Mouse (Mus musculus): ENCODE measurements at regions not wholly inside any gene's neighbourhood (a gene's known extent, or its start where the extent isn't known, plus 50 kb on each side); places are given as distances from the start of the nearest gene placed in this dataset.

- Histone ChIP-seq H3K4me1 (ENCODE audit: control insufficient read depth in 1 of 2, insufficient read depth in 2 of 2) (no peaks in the 10 kb centered on the region), H3K4me2 (ENCODE audit: insufficient read depth, low read depth, poor library complexity, severe bottlenecking) (no peak overlapping the region), H3K9ac (ENCODE audit: insufficient read depth, low read depth) (no peak overlapping the region), H3K27ac (ENCODE audit: insufficient read depth, low read depth) (no peak overlapping the region), H3K27me3 (replicated peaks) (no peaks in the 10 kb centered on the region), H3K79me2 (replicated peaks; ENCODE audit: control insufficient read depth, extremely low read depth, insufficient read depth, poor library complexity, severe bottlenecking) (no peaks in the 10 kb centered on the region), H3K4me3 (replicated peaks in 1 of 3; ENCODE audit: low read depth in 2 of 3, low read length in 2 of 3, poor library complexity in 1 of 3) (no peak overlapping the region), H3K9me3 (replicated peaks; ENCODE audit: low read length) (peaks cover 92% of the 10 kb centered on the region), H3K36me3 (replicated peaks in 1 of 2; ENCODE audit: control insufficient read depth in 1 of 2, insufficient read depth in 1 of 2, low read length in 1 of 2) (no peaks in the 10 kb centered on the region)
- in situ Hi-C loops (cut with MboI; ENCODE audit: low pct_ligation_motif_present, low pct_unique_long_range_greater_than_20kb, low sequenced_read_pairs), result no loop called here
- DNase-seq (ENCODE audit: extremely low read depth), result no peak
- dilution Hi-C loops (cut with MboI; ENCODE audit: extremely low pct_ligation_motif_present, extremely low pct_unique_long_range_greater_than_20kb, low sequenced_read_pairs), result no loop called here
- TF ChIP-seq MEF2A (IDR thresholded peaks at IDR 0.05; ENCODE audit: borderline replicate concordance, low read depth, low read length) (no peak), JUND (conservative IDR thresholded peaks at IDR 0.05; ENCODE audit: low read depth, low read length) (no peak), E2F4 (IDR thresholded peaks at IDR 0.05; ENCODE audit: insufficient replicate concordance, low read depth, low read length) (no peak), SIN3A (IDR thresholded peaks at IDR 0.05; ENCODE audit: low read length) (no peak), PAX5 (IDR thresholded peaks at IDR 0.05; ENCODE audit: low read length) (no peak), ETS1 (conservative IDR thresholded peaks at IDR 0.05; ENCODE audit: low read depth, low read length) (no peak), POLR2A (IDR thresholded peaks at IDR 0.05; ENCODE audit: low read depth, low read length) (no peak), IRF4 (IDR thresholded peaks at IDR 0.05; ENCODE audit: low read depth, low read length) (no peak), TBP (conservative IDR thresholded peaks at IDR 0.05; ENCODE audit: low read depth, low read length) (no peak), UBTF (IDR thresholded peaks at IDR 0.05; ENCODE audit: low read depth, low read length) (no peak), ZKSCAN1 (IDR thresholded peaks at IDR 0.05; ENCODE audit: borderline replicate concordance, low read depth, low read length) (no peak), HCFC1 (IDR thresholded peaks at IDR 0.05; ENCODE audit: low read depth, low read length) (no peak), MYC (IDR thresholded peaks at IDR 0.05; ENCODE audit: low read depth, low read length) (no peak), ZMIZ1 (IDR thresholded peaks at IDR 0.05; ENCODE audit: low read depth, low read length) (no peak), RAD21 (IDR thresholded peaks at IDR 0.05; ENCODE audit: low read depth, low read length) (no peak), RCOR1 (conservative IDR thresholded peaks at IDR 0.05; ENCODE audit: low read depth, low read length) (no peak), USF1 (IDR thresholded peaks at IDR 0.05; ENCODE audit: low read depth, low read length) (no peak), MAX (IDR thresholded peaks at IDR 0.05; ENCODE audit: low read length) (no peak)
These were observed 143.0 kb upstream of the Rtl1 start for GRCm38 (mm10) chr12:109743036-109743650.

DNA sequence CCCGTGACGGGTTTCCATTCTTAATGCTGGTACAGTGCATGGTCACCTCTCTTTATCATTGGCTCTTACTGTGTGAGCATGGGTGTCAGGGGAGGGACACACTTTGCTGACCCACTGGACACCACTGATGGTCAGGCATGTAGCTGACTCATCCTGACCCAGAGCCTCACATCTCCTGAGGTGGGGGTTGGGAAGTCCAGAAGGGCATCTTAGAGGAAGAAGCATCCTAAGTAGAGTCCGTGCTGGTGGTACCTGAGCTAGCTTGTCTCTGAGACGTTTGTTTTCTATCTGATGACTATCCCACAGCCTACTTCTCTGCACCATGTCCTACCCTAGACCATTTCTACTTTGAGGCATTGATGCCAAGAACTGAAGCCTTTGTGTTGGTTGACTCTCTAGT, 144.1 kb upstream of the Rtl1 start:
- H3K4me3 ChIP-seq (replicated peaks in 1 of 3; ENCODE audit: low read depth in 2 of 3, low read length in 2 of 3, poor library complexity in 1 of 3), result no peak overlapping the region
- H3K36me3 ChIP-seq (replicated peaks in 1 of 2; ENCODE audit: control insufficient read depth in 1 of 2, insufficient read depth in 1 of 2, low read length in 1 of 2), result no peaks in the 10 kb centered on the region
- no peak overlapping the region for H3K27ac ChIP-seq (ENCODE audit: insufficient read depth, low read depth)
- DNase-seq (ENCODE audit: extremely low read depth), result no peak
- dilution Hi-C loops (cut with MboI; ENCODE audit: extremely low pct_ligation_motif_present, extremely low pct_unique_long_range_greater_than_20kb, low sequenced_read_pairs) (no loop called here), in situ Hi-C loops (cut with MboI; ENCODE audit: low pct_ligation_motif_present, low pct_unique_long_range_greater_than_20kb, low sequenced_read_pairs) (no loop called here)
- no peak overlapping the region for H3K9ac ChIP-seq (ENCODE audit: insufficient read depth, low read depth)
- H3K4me2 ChIP-seq (ENCODE audit: insufficient read depth, low read depth, poor library complexity, severe bottlenecking), result no peak overlapping the region
- H3K79me2 ChIP-seq (replicated peaks; ENCODE audit: control insufficient read depth, extremely low read depth, insufficient read depth, poor library complexity, severe bottlenecking), result no peaks in the 10 kb centered on the region
- H3K4me1 ChIP-seq (ENCODE audit: control insufficient read depth in 1 of 2, insufficient read depth in 2 of 2), result no peaks in the 10 kb centered on the region
- peaks cover 92% of the 10 kb centered on the region for H3K9me3 ChIP-seq (replicated peaks; ENCODE audit: low read length)
- TF ChIP-seq POLR2AphosphoS2 (IDR thresholded peaks at IDR 0.05; ENCODE audit: low read depth, low read length) (no peak), RCOR1 (conservative IDR thresholded peaks at IDR 0.05; ENCODE audit: low read depth, low read length) (no peak), PAX5 (IDR thresholded peaks at IDR 0.05; ENCODE audit: low read length) (no peak), JUN (IDR thresholded peaks at IDR 0.05; ENCODE audit: insufficient read depth, low read depth, low read length) (no peak), NRF1 (IDR thresholded peaks at IDR 0.05; ENCODE audit: low read depth, low read length) (no peak), USF2 (conservative IDR thresholded peaks at IDR 0.05; ENCODE audit: low read depth, low read length) (no peak), GABPA (IDR thresholded peaks at IDR 0.05; ENCODE audit: insufficient replicate concordance, low read depth, low read length) (no peak), TCF12 (IDR thresholded peaks at IDR 0.05; ENCODE audit: low read depth, low read length) (no peak), NELFE (IDR thresholded peaks at IDR 0.05; ENCODE audit: low read depth, low read length) (no peak), CHD2 (IDR thresholded peaks at IDR 0.05; ENCODE audit: low read length) (no peak)
- no peaks in the 10 kb centered on the region for H3K27me3 ChIP-seq (replicated peaks)

Measured in CH12.LX (cell line).